Mouse (Mus musculus): Measurements from ENCODE around the gene Trim8. TPM values are rescaled to one million over a fixed set of nuclear protein-coding genes. Genes with fewer than 3 reads are reported as not detected.

The Trim8 gene
- polyA plus RNA-seq, 1 experiment from 2014 or later, result 30.5 TPM

GRCm38 (mm10) chr19:46482896-46483516, 18.5 kb upstream of the Trim8 start:
- DNase-seq (ENCODE audit: low spot score), result peak; percentile 69
- H3K4me1 ChIP-seq (replicated peaks; ENCODE audit: insufficient read depth, low read length), result peaks cover 55% of the 10 kb centered on the region

GRCm38 (mm10) chr19:46483701-46484328, 17.7 kb upstream of the Trim8 start:
- WGBS, result 34% methylated on average over 15 of the region's 15 CpGs
- ATAC-seq (replicated peaks; ENCODE audit: low FRiP score, low read depth) (0 out of 2 replicates have a peak, but pooled peaks have one; percentile 23), DNase-seq (ENCODE audit: low spot score) (peak; percentile 51)
- peak overlapping the region; percentile 6; the same call in 1 of the 2 replicates for H3K4me2 ChIP-seq (ENCODE audit: low read length)
- H3K4me1 ChIP-seq (replicated peaks; ENCODE audit: insufficient read depth, low read length), result peaks cover 51% of the 10 kb centered on the region
- no peaks in the 10 kb centered on the region for H3K27me3 ChIP-seq (ENCODE audit: insufficient read depth, low read length)
- no peak overlapping the region for H3K4me3 ChIP-seq (replicated peaks; ENCODE audit: low read depth, low read length)
- H3K36me3 ChIP-seq (ENCODE audit: insufficient read depth, low read length), result peaks cover 6% of the 10 kb centered on the region
- H3K9me3 ChIP-seq (replicated peaks; ENCODE audit: low read length), result no peaks in the 10 kb centered on the region
- no peak for TF ChIP-seq CTCF (IDR thresholded peaks at IDR 0.05; ENCODE audit: low read depth)
- H3K9ac ChIP-seq (ENCODE audit: low read depth, low read length), result peak overlapping the region; percentile 18; the same call in 1 of the 2 replicates
- H3K27ac ChIP-seq, result peak overlapping the region; percentile 88

More at GRCm38 (mm10) chr19:46482896-46483516, 18.5 kb upstream of the Trim8 start:
- peaks cover 11% of the 10 kb centered on the region for H3K36me3 ChIP-seq (ENCODE audit: insufficient read depth, low read length)
- peak overlapping the region; percentile 88 for H3K27ac ChIP-seq
- WGBS, result 15% methylated on average over 17 of the region's 17 CpGs
- H3K9me3 ChIP-seq (replicated peaks; ENCODE audit: low read length), result no peaks in the 10 kb centered on the region
- no peak overlapping the region for H3K4me3 ChIP-seq (replicated peaks; ENCODE audit: low read depth, low read length)
- H3K9ac ChIP-seq (ENCODE audit: low read depth, low read length), result no peak overlapping the region
- no peak for ATAC-seq (replicated peaks; ENCODE audit: low FRiP score, low read depth)
- H3K4me2 ChIP-seq (ENCODE audit: low read length), result no peak overlapping the region
- H3K27me3 ChIP-seq (ENCODE audit: insufficient read depth, low read length), result no peaks in the 10 kb centered on the region
- peak; percentile 63 for TF ChIP-seq CTCF (IDR thresholded peaks at IDR 0.05; ENCODE audit: low read depth)

GRCm38 (mm10) chr19:46484518-46484917, 17.0 kb upstream of the Trim8 start:
- Histone ChIP-seq H3K27me3 (ENCODE audit: insufficient read depth, low read length) (no peaks in the 10 kb centered on the region), H3K4me2 (ENCODE audit: low read length) (peak overlapping the region; percentile 6; the same call in 1 of the 2 replicates), H3K36me3 (ENCODE audit: insufficient read depth, low read length) (peaks cover 6% of the 10 kb centered on the region), H3K9me3 (replicated peaks; ENCODE audit: low read length) (no peaks in the 10 kb centered on the region), H3K9ac (ENCODE audit: low read depth, low read length) (peak overlapping the region; percentile 37; the same call in 1 of the 2 replicates), H3K4me1 (replicated peaks; ENCODE audit: insufficient read depth, low read length) (peaks cover 44% of the 10 kb centered on the region), H3K4me3 (replicated peaks; ENCODE audit: low read depth, low read length) (no peak overlapping the region), H3K27ac (peak overlapping the region; percentile 88)
- ATAC-seq (replicated peaks; ENCODE audit: low FRiP score, low read depth) (peak; percentile 52), DNase-seq (ENCODE audit: low spot score) (peak; percentile 61)
- WGBS, result 28% methylated on average over 5 of the region's 5 CpGs
- TF ChIP-seq CTCF (IDR thresholded peaks at IDR 0.05; ENCODE audit: low read depth), result no peak

GRCm38 (mm10) chr19:46485847-46486246, 15.7 kb upstream of the Trim8 start:
- no peak for ATAC-seq (replicated peaks; ENCODE audit: low FRiP score, low read depth)
- no peaks in the 10 kb centered on the region for H3K27me3 ChIP-seq (ENCODE audit: insufficient read depth, low read length)
- H3K36me3 ChIP-seq (ENCODE audit: insufficient read depth, low read length), result peaks cover 6% of the 10 kb centered on the region
- 54% methylated on average over 9 of the region's 9 CpGs for WGBS
- DNase-seq (ENCODE audit: low spot score), result no peak
- no peak overlapping the region for H3K4me2 ChIP-seq (ENCODE audit: low read length)
- TF ChIP-seq CTCF (IDR thresholded peaks at IDR 0.05; ENCODE audit: low read depth), result no peak
- peaks cover 43% of the 10 kb centered on the region for H3K4me1 ChIP-seq (replicated peaks; ENCODE audit: insufficient read depth, low read length)
- H3K9me3 ChIP-seq (replicated peaks; ENCODE audit: low read length), result no peaks in the 10 kb centered on the region
- H3K9ac ChIP-seq (ENCODE audit: low read depth, low read length), result no peak overlapping the region
- H3K4me3 ChIP-seq (replicated peaks; ENCODE audit: low read depth, low read length), result no peak overlapping the region
- no peak overlapping the region for H3K27ac ChIP-seq

GRCm38 (mm10) chr19:46486709-46487108, 14.8 kb upstream of the Trim8 start:
- Histone ChIP-seq H3K36me3 (ENCODE audit: insufficient read depth, low read length) (peaks cover 6% of the 10 kb centered on the region), H3K27ac (no peak overlapping the region), H3K9ac (ENCODE audit: low read depth, low read length) (no peak overlapping the region), H3K4me2 (ENCODE audit: low read length) (no peak overlapping the region), H3K4me1 (replicated peaks; ENCODE audit: insufficient read depth, low read length) (peaks cover 36% of the 10 kb centered on the region), H3K4me3 (replicated peaks; ENCODE audit: low read depth, low read length) (no peak overlapping the region), H3K9me3 (replicated peaks; ENCODE audit: low read length) (no peaks in the 10 kb centered on the region), H3K27me3 (ENCODE audit: insufficient read depth, low read length) (no peaks in the 10 kb centered on the region)
- 50% methylated on average over 2 of the region's 2 CpGs for WGBS
- no peak for ATAC-seq (replicated peaks; ENCODE audit: low FRiP score, low read depth)
- DNase-seq (ENCODE audit: low spot score), result no peak
- no peak for TF ChIP-seq CTCF (IDR thresholded peaks at IDR 0.05; ENCODE audit: low read depth)

GRCm38 (mm10) chr19:46489448-46489847, 12.1 kb upstream of the Trim8 start:
- H3K27me3 ChIP-seq (ENCODE audit: insufficient read depth, low read length), result no peaks in the 10 kb centered on the region
- H3K4me1 ChIP-seq (replicated peaks; ENCODE audit: insufficient read depth, low read length), result peaks cover 12% of the 10 kb centered on the region
- ATAC-seq (replicated peaks; ENCODE audit: low FRiP score, low read depth) (no peak), DNase-seq (ENCODE audit: low spot score) (no peak)
- H3K9me3 ChIP-seq (replicated peaks; ENCODE audit: low read length), result no peaks in the 10 kb centered on the region
- H3K4me3 ChIP-seq (replicated peaks; ENCODE audit: low read depth, low read length), result no peak overlapping the region
- no peak overlapping the region for H3K27ac ChIP-seq
- H3K4me2 ChIP-seq (ENCODE audit: low read length), result no peak overlapping the region
- TF ChIP-seq CTCF (IDR thresholded peaks at IDR 0.05; ENCODE audit: low read depth), result no peak
- H3K36me3 ChIP-seq (ENCODE audit: insufficient read depth, low read length), result peaks cover 6% of the 10 kb centered on the region
- 88% methylated on average over 1 of the region's 1 CpGs for WGBS
- H3K9ac ChIP-seq (ENCODE audit: low read depth, low read length), result no peak overlapping the region
